Mouse (Mus musculus): ENCODE measurements around the gene Cox8a. TPM values are rescaled to one million over a fixed set of nuclear protein-coding genes. Genes with fewer than 3 reads are reported as not detected.
A peak's percentile ranks its signal among the peaks of the same experiment; 100 is the strongest.

Cox8a gene
- total and polyA plus RNA-seq, 3 experiments = 745 to 1,213 TPM; not detected in 1

GRCm38 (mm10) chr19:7225096-7225690, 7.8 kb upstream of the Cox8a start:
- H3K9ac ChIP-seq (ENCODE audit: control insufficient read depth, low read depth, low read length, poor library complexity, severe bottlenecking) = no peak overlapping the region
- DNase-seq (ENCODE audit: low read depth, low spot score) = no peak
- H3K27me3 ChIP-seq (ENCODE audit: control insufficient read depth in 1 of 2, insufficient read depth in 2 of 2, low read length in 2 of 2) = no peaks in the 10 kb centered on the region
- no peaks in the 10 kb centered on the region for H3K9me3 ChIP-seq (replicated peaks; ENCODE audit: insufficient read depth, low read length)
- no peaks in the 10 kb centered on the region for H3K79me2 ChIP-seq (ENCODE audit: control insufficient read depth, insufficient read depth, low read length, poor library complexity)
- no peak overlapping the region for H3K27ac ChIP-seq (ENCODE audit: control insufficient read depth, low read depth, low read length)
- H3K4me3 ChIP-seq (ENCODE audit: control insufficient read depth in 1 of 2, insufficient read depth in 1 of 2, low read depth in 2 of 2, low read length in 2 of 2) = no peak overlapping the region
- TF ChIP-seq GABPA (IDR thresholded peaks at IDR 0.05; ENCODE audit: low read depth, low read length) (no peak), KAT2A (conservative IDR thresholded peaks at IDR 0.05; ENCODE audit: low read depth, low read length) (no peak), HCFC1 (IDR thresholded peaks at IDR 0.05; ENCODE audit: low read depth, low read length) (no peak), ZKSCAN1 (IDR thresholded peaks at IDR 0.05; ENCODE audit: low read depth, low read length) (no peak), USF2 (IDR thresholded peaks at IDR 0.05; ENCODE audit: borderline replicate concordance in 1 of 2, insufficient read depth in 1 of 2, low read depth in 1 of 2, low read length in 2 of 2) (no peak), RAD21 (IDR thresholded peaks at IDR 0.05; ENCODE audit: low read depth, low read length) (no peak), POLR2AphosphoS5 (IDR thresholded peaks at IDR 0.05; ENCODE audit: borderline replicate concordance, low read depth, low read length) (no peak), SMC3 (IDR thresholded peaks at IDR 0.05; ENCODE audit: low read depth, low read length) (no peak), ZNF384 (IDR thresholded peaks at IDR 0.05; ENCODE audit: low read depth, low read length) (no peak), TCF12 (IDR thresholded peaks at IDR 0.05; ENCODE audit: low read depth, low read length) (no peak), NRF1 (IDR thresholded peaks at IDR 0.05; ENCODE audit: insufficient read depth, low read depth, low read length, poor library complexity, severe bottlenecking) (no peak), ETS1 (IDR thresholded peaks at IDR 0.05; ENCODE audit: low read depth, low read length) (no peak), MEF2A (IDR thresholded peaks at IDR 0.05; ENCODE audit: extremely low read depth, insufficient replicate concordance, low read depth, low read length, poor library complexity, severe bottlenecking) (no peak)
- H3K4me1 ChIP-seq (ENCODE audit: control insufficient read depth in 1 of 2, insufficient read depth in 2 of 2, low read length in 2 of 2) = no peaks in the 10 kb centered on the region
- H3K36me3 ChIP-seq (ENCODE audit: control insufficient read depth in 1 of 2, insufficient read depth in 2 of 2, low read length in 2 of 2) = peaks cover 0 to 6% of the 10 kb centered on the region in 2 experiments; a peak in 1 of 4 replicates

GRCm38 (mm10) chr19:7224253-7224652, 6.8 kb upstream of the Cox8a start:
- Histone ChIP-seq H3K9me3 (replicated peaks; ENCODE audit: insufficient read depth, low read length) (no peaks in the 10 kb centered on the region), H3K4me1 (ENCODE audit: control insufficient read depth in 1 of 2, insufficient read depth in 2 of 2, low read length in 2 of 2) (no peaks in the 10 kb centered on the region), H3K27me3 (ENCODE audit: control insufficient read depth in 1 of 2, insufficient read depth in 2 of 2, low read length in 2 of 2) (no peaks in the 10 kb centered on the region), H3K9ac (ENCODE audit: control insufficient read depth, low read depth, low read length, poor library complexity, severe bottlenecking) (no peak overlapping the region), H3K79me2 (ENCODE audit: control insufficient read depth, insufficient read depth, low read length, poor library complexity) (no peaks in the 10 kb centered on the region), H3K27ac (ENCODE audit: control insufficient read depth, low read depth, low read length) (no peak overlapping the region), H3K36me3 (ENCODE audit: control insufficient read depth in 1 of 2, insufficient read depth in 2 of 2, low read length in 2 of 2) (peaks cover 0 to 2% of the 10 kb centered on the region in 2 experiments; a peak in 1 of 4 replicates), H3K4me3 (ENCODE audit: control insufficient read depth in 1 of 2, insufficient read depth in 1 of 2, low read depth in 2 of 2, low read length in 2 of 2) (no peak overlapping the region)
- TF ChIP-seq POLR2A (IDR thresholded peaks at IDR 0.05; ENCODE audit: control insufficient read depth in 1 of 2, insufficient read depth in 1 of 2, low read depth in 1 of 2, low read length in 2 of 2, poor library complexity in 1 of 2) = peak in 1 of 2 experiments; percentile 9; a peak in 1 of 4 replicates
- no peak for TF ChIP-seq USF2 (IDR thresholded peaks at IDR 0.05; ENCODE audit: borderline replicate concordance in 1 of 2, insufficient read depth in 1 of 2, low read depth in 1 of 2, low read length in 2 of 2)
- TF ChIP-seq ZC3H11A (IDR thresholded peaks at IDR 0.05; ENCODE audit: low read depth, low read length) = no peak
- TF ChIP-seq ELF1 (IDR thresholded peaks at IDR 0.05; ENCODE audit: low read depth, low read length) = no peak
- no peak for DNase-seq (ENCODE audit: low read depth, low spot score)

All from MEL (cell line).